Mouse (Mus musculus): ENCODE data around the gene Htr2b. TPM values are rescaled to one million over a fixed set of nuclear protein-coding genes. Genes with fewer than 3 reads are reported as not detected.

The Htr2b gene
- polyA plus RNA-seq, 1 experiment from 2014 or later: 4.3 TPM

GRCm38 (mm10) chr1:86064271-86064991 lies 47.3 kb downstream of the Htr2b start, which contains the start of gene Psmd1:
TSS of gene Psmd1 (plus strand) at chr1:86064387.
- Histone ChIP-seq H3K36me3 (ENCODE audit: control insufficient read depth, insufficient read depth) (no peaks in the 10 kb centered on the region), H3K9ac (ENCODE audit: low read depth, low read length) (peak within 1 kb of the TSS; percentile 88), H3K4me3 (ENCODE audit: low read depth, low read length) (peak within 1 kb of the TSS; percentile 76), H3K27ac (ENCODE audit: low read depth, low read length) (peak within 1 kb of the TSS; percentile 67), H3K4me1 (replicated peaks; ENCODE audit: control insufficient read depth, insufficient read depth, low read length) (no peaks in the 10 kb centered on the region), H3K27me3 (replicated peaks; ENCODE audit: control insufficient read depth, insufficient read depth, low read length) (no peaks in the 10 kb centered on the region), H3K4me2 (replicated peaks; ENCODE audit: low read depth) (peak within 1 kb of the TSS; percentile 76), H3K9me3 (ENCODE audit: control insufficient read depth) (no peaks in the 10 kb centered on the region)
- TF ChIP-seq CTCF (IDR thresholded peaks at IDR 0.05; ENCODE audit: low read depth): peak; percentile 92
- WGBS: under 1% methylated on average over 30 of the region's 47 CpGs
- ATAC-seq: peak; percentile 91

- H3K36me3 ChIP-seq (ENCODE audit: control insufficient read depth, insufficient read depth): no peaks in the 10 kb centered on the region
- H3K27me3 ChIP-seq (replicated peaks; ENCODE audit: control insufficient read depth, insufficient read depth, low read length): no peaks in the 10 kb centered on the region
- no peak overlapping the region for H3K27ac ChIP-seq (ENCODE audit: low read depth, low read length)
- 77% methylated on average over 6 of the region's 6 CpGs for WGBS
- peak; percentile 54 for TF ChIP-seq CTCF (IDR thresholded peaks at IDR 0.05; ENCODE audit: low read depth)
- H3K9ac ChIP-seq (ENCODE audit: low read depth, low read length): no peak overlapping the region
- no peaks in the 10 kb centered on the region for H3K4me1 ChIP-seq (replicated peaks; ENCODE audit: control insufficient read depth, insufficient read depth, low read length)
- H3K9me3 ChIP-seq (ENCODE audit: control insufficient read depth): no peaks in the 10 kb centered on the region
- no peak overlapping the region for H3K4me2 ChIP-seq (replicated peaks; ENCODE audit: low read depth)
- no peak for ATAC-seq
- H3K4me3 ChIP-seq (ENCODE audit: low read depth, low read length): no peak overlapping the region
Measured at GRCm38 (mm10) chr1:86062523-86062922, 49.2 kb downstream of the Htr2b start.

- peak overlapping the region; percentile 71 for H3K4me2 ChIP-seq (replicated peaks; ENCODE audit: low read depth)
- H3K27ac ChIP-seq (ENCODE audit: low read depth, low read length): no peak overlapping the region; the same call in 1 of the 2 replicates
- H3K9me3 ChIP-seq (ENCODE audit: control insufficient read depth): no peaks in the 10 kb centered on the region
- peak; percentile 65 for ATAC-seq
- H3K4me3 ChIP-seq (ENCODE audit: low read depth, low read length): peak overlapping the region; percentile 32
- no peaks in the 10 kb centered on the region for H3K27me3 ChIP-seq (replicated peaks; ENCODE audit: control insufficient read depth, insufficient read depth, low read length)
- WGBS: 11% methylated on average over 21 of the region's 21 CpGs
- H3K4me1 ChIP-seq (replicated peaks; ENCODE audit: control insufficient read depth, insufficient read depth, low read length): 0 out of 2 replicates have a peak, but pooled peaks cover 7% of the 10 kb centered on the region
- H3K36me3 ChIP-seq (ENCODE audit: control insufficient read depth, insufficient read depth): no peaks in the 10 kb centered on the region
- TF ChIP-seq CTCF (IDR thresholded peaks at IDR 0.05; ENCODE audit: low read depth): peak; percentile 96
- peak overlapping the region; percentile 32; the same call in 1 of the 2 replicates for H3K9ac ChIP-seq (ENCODE audit: low read depth, low read length)
Measured at GRCm38 (mm10) chr1:86058856-86059769, 52.7 kb downstream of the Htr2b start.

- no peak overlapping the region for H3K4me3 ChIP-seq (ENCODE audit: low read depth, low read length)
- WGBS: 51% methylated on average over 4 of the region's 4 CpGs
- no peak overlapping the region for H3K4me2 ChIP-seq (replicated peaks; ENCODE audit: low read depth)
- H3K27me3 ChIP-seq (replicated peaks; ENCODE audit: control insufficient read depth, insufficient read depth, low read length): no peaks in the 10 kb centered on the region
- H3K9ac ChIP-seq (ENCODE audit: low read depth, low read length): no peak overlapping the region
- 0 out of 2 replicates have a peak, but pooled peaks cover 7% of the 10 kb centered on the region for H3K4me1 ChIP-seq (replicated peaks; ENCODE audit: control insufficient read depth, insufficient read depth, low read length)
- no peaks in the 10 kb centered on the region for H3K9me3 ChIP-seq (ENCODE audit: control insufficient read depth)
- no peaks in the 10 kb centered on the region for H3K36me3 ChIP-seq (ENCODE audit: control insufficient read depth, insufficient read depth)
- no peak for TF ChIP-seq CTCF (IDR thresholded peaks at IDR 0.05; ENCODE audit: low read depth)
- peak; percentile 65 for ATAC-seq
- H3K27ac ChIP-seq (ENCODE audit: low read depth, low read length): 0 out of 2 replicates have a peak overlapping the region, but pooled peaks have one; percentile 5
Measured at GRCm38 (mm10) chr1:86056284-86056683, 55.5 kb downstream of the Htr2b start.

GRCm38 (mm10) chr1:86054943-86055342 lies 56.8 kb downstream of the Htr2b start:
- Histone ChIP-seq H3K36me3 (ENCODE audit: control insufficient read depth, insufficient read depth) (no peaks in the 10 kb centered on the region), H3K4me2 (replicated peaks; ENCODE audit: low read depth) (no peak overlapping the region), H3K27me3 (replicated peaks; ENCODE audit: control insufficient read depth, insufficient read depth, low read length) (no peaks in the 10 kb centered on the region), H3K4me3 (ENCODE audit: low read depth, low read length) (no peak overlapping the region), H3K4me1 (replicated peaks; ENCODE audit: control insufficient read depth, insufficient read depth, low read length) (0 out of 2 replicates have a peak, but pooled peaks cover 7% of the 10 kb centered on the region), H3K9me3 (ENCODE audit: control insufficient read depth) (no peaks in the 10 kb centered on the region), H3K27ac (ENCODE audit: low read depth, low read length) (no peak overlapping the region), H3K9ac (ENCODE audit: low read depth, low read length) (no peak overlapping the region)
- TF ChIP-seq CTCF (IDR thresholded peaks at IDR 0.05; ENCODE audit: low read depth): no peak
- WGBS: 41% methylated on average over 3 of the region's 3 CpGs
- ATAC-seq: no peak

Data from intestine, postnatal 0 days (tissue).